Mouse (Mus musculus) hindbrain, embryonic 16.5 days (tissue): ENCODE measurements around the gene Galnt3. TPM values are rescaled to one million over a fixed set of nuclear protein-coding genes. Genes with fewer than 3 reads are reported as not detected.
A peak's percentile ranks its signal among the peaks of the same experiment; 100 is the strongest.

Source experiments
- ATAC-seq: fragments of 200-750 bp; cut with Nextera tagmentation; 2 replicates; pipeline ENCODE4 v1.8.0; 2017; ENCODE audit warnings: moderate TSS enrichment, moderate library complexity
- H3K27ac ChIP-seq: fragments of 300-500 bp; sonication (generic); 2 replicates; pipeline ENCODE4 v1.5.1; 2014; ENCODE audit warnings: low read depth, mild to moderate bottlenecking, control low read depth, low read length, moderate library complexity
- H3K27me3 ChIP-seq: fragments of 300-500 bp; sonication (generic); replicated peaks from 2 replicates; pipeline ENCODE4 v1.6.1; 2014; ENCODE audit warnings: low read length; ENCODE audit not compliant: control insufficient read depth, insufficient read depth
- H3K36me3 ChIP-seq: fragments of 300-500 bp; sonication (generic); 2 replicates; pipeline ENCODE4 v1.6.1; 2014; ENCODE audit warnings: mild to moderate bottlenecking, low read length, moderate library complexity, mixed read lengths; ENCODE audit not compliant: control insufficient read depth, insufficient read depth
- H3K4me1 ChIP-seq: fragments of 300-500 bp; sonication (generic); 2 replicates; pipeline ENCODE4 v1.6.1; 2014; ENCODE audit warnings: low read depth, low read length; ENCODE audit not compliant: control insufficient read depth, insufficient read depth
- H3K4me2 ChIP-seq: fragments of 300-500 bp; sonication (generic); 2 replicates; pipeline ENCODE4 v1.6.1; 2014; ENCODE audit warnings: mild to moderate bottlenecking, low read length, control low read depth, moderate library complexity
- H3K4me3 ChIP-seq: fragments of 300-500 bp; sonication (generic); 2 replicates; pipeline ENCODE4 v1.5.1; 2014; ENCODE audit warnings: mild to moderate bottlenecking, low read length, control low read depth, moderate library complexity
- H3K9ac ChIP-seq: fragments of 300-500 bp; sonication (generic); 2 replicates; pipeline ENCODE4 v1.6.1; 2014; ENCODE audit warnings: low read depth, mild to moderate bottlenecking, control low read depth, low read length, moderate library complexity
- H3K9me3 ChIP-seq: fragments of 300-500 bp; sonication (generic); 2 replicates; pipeline ENCODE4 v1.6.1; 2014; ENCODE audit warnings: mild to moderate bottlenecking, low read length, moderate library complexity; ENCODE audit not compliant: control insufficient read depth
- WGBS: fragments of 180-500 bp; shearing (Covaris S2); extraction: QIAGEN DNeasy Blood & Tissue Kit; methylation state at CpG from one replicate; pipeline ENCODE4 v1.1.7; 2014; 5-methylcytosine and 5-hydroxymethylcytosine counted together
- polyA plus RNA-seq: library from polyadenylated mRNA; unstranded; fragments of >200 nt; fragmentation: Nextera tagmentation; extraction: Ambion mirVana; gene quantifications from 2 replicates; pipeline ENCODE4 v1.2.1, GENCODE M21; 2015

Galnt3 gene
- polyA plus RNA-seq, 1 experiment from 2014 or later: 1.0 TPM

- no peaks in the 10 kb centered on the region for H3K36me3 ChIP-seq
- 62% methylated on average over 21 of the region's 21 CpGs for WGBS
- peaks cover 8% of the 10 kb centered on the region for H3K4me1 ChIP-seq
- ATAC-seq: peak; percentile 35
- H3K27ac ChIP-seq: peak overlapping the region; percentile 75
- peak overlapping the region; percentile 13 for H3K4me2 ChIP-seq
- H3K9ac ChIP-seq: no peak overlapping the region
- H3K9me3 ChIP-seq: no peaks in the 10 kb centered on the region
- no peaks in the 10 kb centered on the region for H3K27me3 ChIP-seq
- H3K4me3 ChIP-seq: no peak overlapping the region
These were observed 83.4 kb downstream of the Galnt3 start for GRCm38 (mm10) chr2:66041203-66041916.

- Histone ChIP-seq H3K4me3 (no peak overlapping the region), H3K4me1 (peaks cover 8% of the 10 kb centered on the region), H3K36me3 (no peaks in the 10 kb centered on the region), H3K27ac (no peak overlapping the region), H3K9me3 (no peaks in the 10 kb centered on the region), H3K4me2 (no peak overlapping the region), H3K27me3 (no peaks in the 10 kb centered on the region), H3K9ac (no peak overlapping the region)
- ATAC-seq: no peak
These were observed 84.2 kb downstream of the Galnt3 start for GRCm38 (mm10) chr2:66040611-66041010.

DNA sequence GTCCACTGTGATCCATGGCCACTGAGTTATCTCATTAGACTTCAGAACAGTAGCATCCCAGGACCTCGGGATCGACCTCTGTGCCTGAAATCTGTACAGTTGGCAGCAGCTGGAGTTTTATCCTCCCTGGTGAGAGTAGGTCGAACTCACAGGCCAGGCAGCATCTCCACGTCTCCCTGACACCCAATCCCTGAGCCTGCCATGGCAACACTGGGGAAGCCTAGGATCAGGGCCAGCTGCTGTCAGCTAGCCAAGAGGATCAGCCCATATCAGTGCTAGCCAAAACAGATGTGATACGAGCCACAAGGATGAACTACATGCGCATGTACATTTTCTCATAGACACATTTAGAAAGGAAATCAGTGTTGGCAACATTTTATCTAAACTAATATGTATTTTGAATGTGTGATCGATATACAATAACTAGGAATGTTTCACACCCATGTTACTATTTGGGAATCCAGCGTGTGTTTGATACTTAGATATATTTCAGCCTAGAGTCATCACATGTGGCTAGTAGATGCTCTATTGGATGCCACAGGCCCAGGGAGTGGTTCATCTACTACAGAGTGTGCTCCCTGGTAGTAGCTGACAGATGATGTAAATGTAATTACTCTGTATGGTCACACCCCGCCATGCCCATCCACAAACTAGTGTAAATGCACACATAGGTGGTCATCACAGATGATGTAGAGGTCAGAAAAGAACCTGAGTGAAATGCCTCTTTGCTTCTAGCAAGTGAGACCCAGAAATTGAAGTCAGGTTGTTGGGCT, 89.7 kb downstream of the Galnt3 start:
- Histone ChIP-seq H3K9me3 (no peaks in the 10 kb centered on the region), H3K36me3 (peaks cover 2% of the 10 kb centered on the region; the same call in 1 of the 2 replicates), H3K27ac (no peak overlapping the region), H3K4me2 (no peak overlapping the region), H3K4me3 (no peak overlapping the region), H3K4me1 (peaks cover 3% of the 10 kb centered on the region), H3K27me3 (no peaks in the 10 kb centered on the region), H3K9ac (no peak overlapping the region)
- ATAC-seq: peak; percentile 78
- 60% methylated on average over 9 of the region's 9 CpGs for WGBS

Other genes starting within 250 kb of the Galnt3 start
- gene Ttc21b, start 131.6 kb upstream of the Galnt3 start, polyA plus RNA-seq: 11.1 TPM in 2 replicates